Mouse (Mus musculus) cerebellum, adult 11 months (tissue): Measurements from ENCODE around the gene Prss16.

Experiments
- DNase-seq: peaks from one replicate; pipeline ENCODE4 v3.0.0; 2022

Gene Prss16

GRCm38 (mm10) chr13:22009642-22010041 is at the start of gene Prss16:
Gene Prss16 (minus strand): TSS chr13:22009742.
- no peak for DNase-seq

- DNase-seq = no peak
These were observed 44.2 kb upstream of the Prss16 start for GRCm38 (mm10) chr13:22053754-22054153.

- DNase-seq = no peak
These were observed 41.9 kb upstream of the Prss16 start for GRCm38 (mm10) chr13:22051523-22051859.

DNA sequence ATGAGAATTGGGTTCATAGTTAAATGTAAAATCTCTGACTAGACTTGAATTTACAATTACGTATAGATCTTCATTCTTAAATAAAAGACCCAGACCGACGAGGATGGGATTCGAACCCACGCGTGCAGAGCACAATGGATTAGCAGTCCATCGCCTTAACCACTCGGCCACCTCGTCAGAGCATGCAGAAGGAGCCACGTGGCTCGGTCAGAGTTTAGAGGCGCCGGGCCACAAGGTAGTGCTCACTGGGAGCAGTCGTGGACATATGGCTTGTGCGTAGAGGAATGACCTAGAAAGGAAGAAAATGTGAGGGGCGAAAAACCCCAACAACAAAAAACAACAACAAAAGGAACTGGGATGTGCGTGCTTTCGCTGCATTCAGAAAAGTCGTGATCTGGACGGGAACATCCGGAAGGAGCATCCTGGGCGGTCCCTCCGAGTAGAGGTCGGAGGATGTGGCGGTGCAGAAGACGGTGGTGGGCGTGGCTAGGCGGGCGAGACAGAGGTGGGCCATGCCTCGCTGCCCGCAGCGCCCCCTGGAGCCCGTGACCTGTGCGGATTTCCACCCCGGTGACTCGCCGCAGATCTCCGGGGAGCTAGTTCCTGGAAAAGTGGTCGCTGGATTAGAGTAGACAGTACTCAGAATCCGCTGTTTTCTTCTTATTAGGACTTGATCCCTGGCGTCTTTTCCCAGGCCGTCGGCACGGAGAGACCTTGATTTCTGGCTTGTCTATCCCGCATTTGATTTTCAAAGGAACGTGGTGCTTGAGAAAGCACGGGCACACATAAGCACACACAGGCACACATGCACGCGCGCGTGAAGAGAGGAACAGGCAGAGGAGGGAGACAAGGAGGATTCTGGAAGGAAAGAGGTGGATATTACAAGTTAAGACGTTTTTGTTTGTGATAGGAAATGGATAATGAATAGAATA is 41.3 kb upstream of the Prss16 start:
- peak; percentile 69 for DNase-seq

DNA sequence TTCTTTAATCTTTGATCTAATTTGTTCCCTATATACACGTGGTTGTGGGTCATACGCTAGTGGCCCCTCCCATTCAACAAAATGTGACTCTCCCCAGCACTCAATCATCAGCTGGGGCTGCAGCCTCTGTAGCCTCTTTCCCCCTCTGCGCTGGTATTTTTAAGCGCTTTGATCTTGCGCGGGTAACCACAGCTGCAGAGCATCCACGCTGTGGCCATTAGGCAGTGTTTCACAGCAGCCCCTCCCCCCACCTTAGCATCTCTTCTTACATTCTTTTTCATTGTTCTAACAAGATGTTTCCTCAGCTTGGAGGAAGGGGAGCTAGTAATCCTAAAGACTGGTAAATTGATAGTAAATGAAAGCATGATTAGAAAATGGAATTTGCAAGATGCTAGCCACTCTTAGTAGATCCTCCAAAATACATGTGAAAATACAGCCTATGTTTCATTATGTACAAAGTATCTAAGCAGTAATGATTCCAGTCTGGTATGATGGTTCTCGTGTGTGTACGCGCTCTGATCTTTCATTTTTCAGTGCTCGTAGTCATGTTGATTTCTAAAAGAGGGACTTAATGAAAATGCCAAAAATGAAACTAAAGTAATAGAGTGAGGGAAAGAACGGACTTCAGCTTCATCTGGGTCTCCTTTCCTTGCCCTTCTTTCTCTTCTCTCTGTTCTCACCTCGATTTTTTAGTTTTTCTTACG is 40.3 kb upstream of the Prss16 start:
- no peak for DNase-seq

DNA sequence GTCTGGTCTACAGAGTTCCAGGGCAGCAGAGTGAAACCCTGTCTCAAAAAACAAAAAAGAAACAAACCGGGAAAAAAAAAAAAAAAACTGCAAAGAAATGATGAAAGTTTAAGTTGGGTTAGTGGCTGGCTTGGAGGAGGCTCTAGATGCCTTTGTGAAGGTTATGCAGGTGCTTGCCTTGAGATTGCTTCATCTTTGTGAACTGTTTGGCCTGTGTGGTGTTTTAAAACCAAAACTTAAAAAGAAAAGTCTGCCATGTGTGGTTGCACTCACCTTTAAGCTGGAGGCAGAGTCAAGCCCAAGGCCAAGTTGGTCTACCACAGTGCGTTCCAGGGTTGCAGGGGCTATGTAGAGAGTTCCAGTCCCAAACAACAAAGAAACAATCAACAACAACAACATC is 39.5 kb upstream of the Prss16 start:
- no peak for DNase-seq

GRCm38 (mm10) chr13:22045311-22045710 is 35.8 kb upstream of the Prss16 start:
- no peak for DNase-seq

DNA sequence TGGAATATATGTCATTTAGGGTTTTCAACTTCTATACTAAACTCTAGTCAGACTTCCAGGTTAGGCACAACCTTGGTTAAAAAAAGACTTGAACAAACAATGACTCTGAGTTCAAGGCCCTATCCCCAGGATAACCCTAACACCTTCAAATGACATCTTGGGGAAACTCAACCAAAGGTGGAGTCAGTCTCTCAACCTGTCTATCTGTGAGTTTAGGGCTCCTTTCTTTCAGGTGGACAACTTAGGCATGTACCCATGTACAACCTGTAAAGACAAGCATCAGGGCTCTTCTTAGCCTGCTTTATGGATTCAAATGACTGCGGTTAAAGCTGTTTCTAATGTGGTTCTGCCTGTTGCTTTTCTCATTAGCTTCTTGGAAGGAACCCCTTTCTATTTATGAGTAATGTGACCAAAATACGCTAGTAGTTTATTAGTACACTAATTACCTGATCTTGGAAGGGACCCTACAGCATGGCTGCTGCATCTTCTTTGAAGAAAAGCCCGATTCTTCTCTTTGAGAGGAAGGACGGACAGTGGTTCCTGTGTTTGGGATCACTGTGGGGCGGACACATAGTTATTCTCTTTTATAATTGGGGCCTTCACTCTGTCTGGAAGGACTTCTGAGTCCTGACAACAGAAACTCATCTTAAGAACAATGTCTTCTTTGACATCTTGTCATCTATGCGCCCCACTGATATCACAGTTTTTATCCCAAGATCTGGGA is 35.1 kb upstream of the Prss16 start:
- no peak for DNase-seq

GRCm38 (mm10) chr13:22043503-22044431 is 34.2 kb upstream of the Prss16 start:
- no peak for DNase-seq

- peak; percentile 88 for DNase-seq
These were observed 33.3 kb upstream of the Prss16 start, which contains the start of the genes Hist1h2ag and Hist1h2bj for GRCm38 (mm10) chr13:22042568-22043502. Gene Hist1h2ag (minus strand): TSS chr13:22042944. Gene Hist1h2bj (plus strand): TSS chr13:22043214.

- no peak for DNase-seq
These were observed 32.4 kb upstream of the Prss16 start for GRCm38 (mm10) chr13:22041651-22042567.

DNA sequence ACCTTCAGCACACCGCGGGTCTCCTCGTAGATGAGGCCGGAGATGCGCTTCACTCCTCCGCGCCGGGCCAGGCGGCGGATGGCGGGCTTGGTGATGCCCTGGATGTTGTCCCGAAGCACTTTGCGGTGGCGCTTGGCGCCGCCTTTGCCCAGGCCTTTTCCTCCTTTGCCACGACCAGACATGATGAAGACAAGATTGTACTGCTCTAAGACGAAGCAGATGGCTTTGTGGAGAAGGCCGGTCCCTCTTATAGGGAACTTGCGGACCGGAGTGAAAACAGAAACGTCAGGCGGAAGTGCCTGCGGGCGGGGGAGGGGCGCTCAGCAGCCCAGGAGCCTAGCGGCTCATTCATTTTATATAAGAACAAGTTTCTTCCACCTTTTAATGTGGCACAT is 31.6 kb upstream of the Prss16 start, which contains the start of gene Hist1h4i:
Gene Hist1h4i (minus strand): TSS at position 221 of the 395 bp plus-strand sequence.
- DNase-seq = peak; percentile 96

DNA sequence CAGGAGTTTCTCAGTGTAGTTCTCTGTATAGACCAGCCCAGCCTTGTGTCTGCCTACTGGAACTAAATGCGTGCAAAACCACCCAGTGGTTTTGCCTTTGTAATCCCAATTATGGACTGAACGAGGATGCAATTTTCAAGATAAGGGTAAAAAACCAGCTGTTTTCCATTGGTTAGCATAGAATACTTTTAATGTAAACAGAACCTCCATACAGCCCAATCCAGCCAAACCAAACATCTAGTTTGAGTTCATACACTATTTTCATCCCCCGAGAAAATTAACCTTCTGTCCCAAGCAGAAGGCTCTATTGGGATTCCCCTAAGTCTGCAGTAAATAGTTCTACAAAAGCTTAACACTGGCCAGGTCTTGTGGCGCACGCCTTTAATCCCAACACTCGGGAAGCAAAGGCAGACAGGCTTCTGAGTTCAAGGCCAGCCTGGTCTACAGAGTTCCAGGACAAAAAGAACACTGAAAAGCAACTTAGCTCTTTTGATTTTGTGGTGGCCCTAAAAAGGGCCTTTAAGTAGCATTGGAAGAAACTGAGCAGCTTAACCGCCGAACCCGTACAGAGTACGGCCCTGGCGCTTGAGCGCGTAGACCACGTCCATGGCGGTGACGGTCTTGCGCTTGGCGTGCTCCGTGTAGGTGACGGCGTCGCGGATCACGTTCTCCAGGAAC is 31.1 kb upstream of the Prss16 start:
- no peak for DNase-seq

- DNase-seq = no peak
These were observed 30.5 kb upstream of the Prss16 start for GRCm38 (mm10) chr13:22039951-22040463.

DNA sequence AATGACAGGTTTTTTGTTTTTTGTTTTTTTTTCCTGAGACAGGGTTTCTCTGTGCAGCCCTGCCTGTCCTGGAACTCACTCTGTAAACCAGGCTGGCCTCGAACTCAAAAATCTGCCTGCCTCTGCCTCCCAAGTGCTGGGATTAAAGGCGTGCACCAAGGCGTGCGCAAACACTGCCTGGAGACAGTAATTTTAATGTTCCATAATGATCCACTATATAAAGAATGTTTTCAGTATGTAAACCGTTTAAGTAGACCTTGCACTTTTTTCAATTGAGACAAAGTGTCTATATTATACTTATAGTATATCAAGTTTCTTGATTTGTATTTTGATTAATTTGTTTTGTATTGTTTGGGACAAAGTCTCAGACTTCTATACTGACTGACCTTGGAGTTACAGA is 29.8 kb upstream of the Prss16 start:
- DNase-seq = no peak

- no peak for DNase-seq
These were observed 27.9 kb upstream of the Prss16 start for GRCm38 (mm10) chr13:22037415-22037814.

- no peak for DNase-seq
These were observed 27.4 kb upstream of the Prss16 start for GRCm38 (mm10) chr13:22036986-22037385.

DNA sequence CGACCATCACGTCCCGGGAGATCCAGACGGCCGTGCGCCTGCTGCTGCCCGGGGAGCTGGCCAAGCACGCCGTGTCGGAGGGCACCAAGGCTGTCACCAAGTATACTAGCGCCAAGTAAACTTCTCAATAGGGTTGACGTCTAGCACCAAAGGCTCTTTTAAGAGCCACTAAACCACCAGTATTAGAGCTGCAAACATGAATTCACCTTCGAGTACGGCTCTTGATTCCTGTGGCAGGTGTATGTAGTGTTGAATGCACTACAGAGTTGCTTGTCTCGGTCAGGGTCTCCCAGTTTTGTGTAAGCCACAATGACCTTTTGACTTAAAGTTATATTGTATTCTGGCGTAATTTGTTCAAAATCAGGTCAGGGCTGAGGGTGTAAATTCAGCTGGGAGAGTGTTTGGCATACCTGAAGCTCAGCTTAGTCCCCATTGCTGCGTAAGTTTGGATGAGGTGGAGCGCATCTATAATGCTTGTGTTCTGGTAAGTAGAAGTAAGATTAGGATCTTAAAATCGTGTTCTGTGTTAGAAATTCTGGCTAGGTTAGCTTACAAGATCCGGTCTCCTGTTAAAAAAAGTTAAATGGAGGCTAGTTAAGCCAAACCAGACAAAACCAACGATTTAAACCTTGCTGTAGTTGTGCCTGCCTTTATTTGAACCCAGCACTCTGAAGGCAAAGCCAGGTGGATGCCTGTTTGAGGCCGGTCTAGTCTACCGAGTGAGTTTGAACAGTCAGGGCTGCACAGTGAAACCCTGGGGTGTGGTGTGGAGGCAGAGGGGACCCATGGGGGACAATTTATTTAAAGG is 26.8 kb upstream of the Prss16 start:
- no peak for DNase-seq
